Mouse (Mus musculus) liver, embryonic 14.5 days (tissue): ENCODE results near the gene Ccdc134. TPM values are rescaled to one million over a fixed set of nuclear protein-coding genes. Genes with fewer than 3 reads are reported as not detected.
A peak's percentile ranks its signal among the peaks of the same experiment; 100 is the strongest.

Source experiments
- ATAC-seq: fragments of 200-750 bp; cut with Nextera tagmentation; 2 replicates; pipeline ENCODE4 v1.8.0; 2017; ENCODE audit warnings: moderate number of reproducible peaks, mild to moderate bottlenecking, moderate library complexity; ENCODE audit not compliant: insufficient read depth
- DNase-seq, 3 experiments: peaks; one replicate each; pipeline ENCODE4 v3.0.0-alpha.2; 2012 to 2013; ENCODE audit warnings: low read depth in 3 of 3, low spot score in 3 of 3
- H3K27ac ChIP-seq: fragments of 300-500 bp; sonication (generic); 2 replicates; pipeline ENCODE4 v1.5.1; 2014; ENCODE audit warnings: moderate library complexity, mild to moderate bottlenecking, control low read depth, inconsistent platforms
- H3K27me3 ChIP-seq: fragments of 300-500 bp; sonication (generic); 2 replicates; pipeline ENCODE4 v1.6.1; 2014; ENCODE audit warnings: mild to moderate bottlenecking, low read length, moderate library complexity; ENCODE audit not compliant: control insufficient read depth, insufficient read depth
- H3K36me3 ChIP-seq: fragments of 300-500 bp; sonication (generic); replicated peaks from 2 replicates; pipeline ENCODE4 v1.6.1; 2014; ENCODE audit warnings: low read depth; ENCODE audit not compliant: control insufficient read depth, insufficient read depth
- H3K4me1 ChIP-seq, 2 experiments: fragments of 200-500 bp in 1 of 2; fragments of 300-500 bp in 1 of 2; sonication (generic) in 1 of 2; replicated peaks; 2 replicates each; pipeline ENCODE4 v1.6.1; 2012 to 2014; ENCODE audit warnings: antibody characterized with exemption in 1 of 2, inconsistent platforms in 1 of 2, low read length in 1 of 2; ENCODE audit not compliant: control insufficient read depth in 2 of 2, insufficient read depth in 2 of 2
- H3K4me2 ChIP-seq: fragments of 300-500 bp; sonication (generic); 2 replicates; pipeline ENCODE4 v1.6.1; 2014; ENCODE audit warnings: low read depth, mild to moderate bottlenecking, control low read depth, moderate library complexity
- H3K4me3 ChIP-seq, 2 experiments: fragments of 200-500 bp in 1 of 2; fragments of 300-500 bp in 1 of 2; sonication (generic) in 1 of 2; 2 replicates each; pipeline ENCODE4 v1.5.1; 2012 to 2014; ENCODE audit warnings: low read depth in 2 of 2, low read length in 2 of 2, mild to moderate bottlenecking in 2 of 2, control low read depth in 1 of 2, inconsistent platforms in 1 of 2, moderate library complexity in 1 of 2; ENCODE audit not compliant: insufficient read depth in 1 of 2
- H3K9ac ChIP-seq: fragments of 300-500 bp; sonication (generic); replicated peaks from 2 replicates; pipeline ENCODE4 v1.6.1; 2014; ENCODE audit warnings: mild to moderate bottlenecking, control low read depth, moderate library complexity
- H3K9me3 ChIP-seq: fragments of 300-500 bp; sonication (generic); 2 replicates; pipeline ENCODE4 v1.6.1; 2016; ENCODE audit warnings: low read length, mixed read lengths; ENCODE audit not compliant: control insufficient read depth
- CTCF ChIP-seq: IDR thresholded peaks from 2 replicates; pipeline ENCODE4 v1.5.1; 2016; ENCODE audit warnings: antibody characterized with exemption, low read depth, control low read depth
- EP300 ChIP-seq: IDR thresholded peaks from 2 replicates; pipeline ENCODE4 v1.6.1; 2016; ENCODE audit warnings: antibody characterized with exemption, low read depth
- WGBS: fragments of 180-500 bp; shearing (Covaris S2); extraction: QIAGEN DNeasy Blood & Tissue Kit; methylation state at CpG from one replicate; pipeline ENCODE4 v1.1.7; 2014; ENCODE audit not compliant: insufficient replicate concordance; 5-methylcytosine and 5-hydroxymethylcytosine counted together
- polyA plus RNA-seq, 2 experiments: library from polyadenylated mRNA; depleted of rRNA in 1 of 2; stranded (reverse) in 1 of 2; unstranded in 1 of 2; fragments of >200 nt; fragmentation: Nextera tagmentation in 1 of 2; extraction: Ambion mirVana in 1 of 2; gene quantifications; 2 replicates each; pipeline versions ENCODE4 v1.2.1 to v1.2.3; 2012 to 2014

Ccdc134 gene
- polyA plus RNA-seq, 2 experiments = 6.6 to 7.2 TPM

GRCm38 (mm10) chr15:82147611-82148111 is 19.9 kb downstream of the Ccdc134 start:
- WGBS = 2% methylated on average over 47 of the region's 50 CpGs
- peaks cover 30 to 44% of the 10 kb centered on the region in 2 experiments for H3K4me1 ChIP-seq
- DNase-seq = peak in 1 of 3 experiments; percentile 31

GRCm38 (mm10) chr15:82148510-82148911 is 20.8 kb downstream of the Ccdc134 start:
- TF ChIP-seq CTCF = no peak
- no peak for TF ChIP-seq EP300
- H3K4me1 ChIP-seq = peaks cover 30 to 44% of the 10 kb centered on the region in 2 experiments
- H3K9me3 ChIP-seq = no peaks in the 10 kb centered on the region
- peak overlapping the region; percentile 92 for H3K4me2 ChIP-seq
- H3K4me3 ChIP-seq = peak overlapping the region; percentile 72 to 98
- no peak for ATAC-seq
- DNase-seq = peak in 1 of 3 experiments; percentile 68
- 18% methylated on average over 9 of the region's 9 CpGs for WGBS
- no peaks in the 10 kb centered on the region; the same call in 1 of the 2 replicates for H3K36me3 ChIP-seq
- peak overlapping the region; percentile 43 for H3K27ac ChIP-seq
- peak overlapping the region; percentile 89 for H3K9ac ChIP-seq
- H3K27me3 ChIP-seq = no peaks in the 10 kb centered on the region

More at GRCm38 (mm10) chr15:82147611-82148111, 19.9 kb downstream of the Ccdc134 start:
- ATAC-seq = peak; percentile 18
- H3K9me3 ChIP-seq = no peaks in the 10 kb centered on the region
- H3K27ac ChIP-seq = peak overlapping the region; percentile 43
- TF ChIP-seq EP300 (no peak), CTCF (peak; percentile 31; the same call in 1 of the 2 replicates)
- no peaks in the 10 kb centered on the region; the same call in 1 of the 2 replicates for H3K36me3 ChIP-seq
- peak overlapping the region; percentile 89 for H3K9ac ChIP-seq
- peak overlapping the region; percentile 92 for H3K4me2 ChIP-seq
- H3K27me3 ChIP-seq = no peaks in the 10 kb centered on the region
- H3K4me3 ChIP-seq = peak overlapping the region; percentile 72 to 98

GRCm38 (mm10) chr15:82150042-82150441 is 22.3 kb downstream of the Ccdc134 start:
- Histone ChIP-seq H3K4me3 (no peak overlapping the region), H3K9me3 (no peaks in the 10 kb centered on the region), H3K27me3 (no peaks in the 10 kb centered on the region), H3K36me3 (no peaks in the 10 kb centered on the region; the same call in 1 of the 2 replicates), H3K4me1 (peaks cover 30 to 38% of the 10 kb centered on the region in 2 experiments), H3K27ac (no peak overlapping the region), H3K9ac (no peak overlapping the region), H3K4me2 (no peak overlapping the region)
- TF ChIP-seq CTCF (no peak), EP300 (no peak)
- no peak for ATAC-seq
- no peak for DNase-seq

GRCm38 (mm10) chr15:82151176-82151575 is 23.5 kb downstream of the Ccdc134 start:
- no peak overlapping the region for H3K4me2 ChIP-seq
- no peak for TF ChIP-seq EP300
- no peak for TF ChIP-seq CTCF
- peaks cover 23 to 28% of the 10 kb centered on the region in 2 experiments for H3K4me1 ChIP-seq
- H3K36me3 ChIP-seq = no peaks in the 10 kb centered on the region; the same call in 1 of the 2 replicates
- 72% methylated on average over 4 of the region's 4 CpGs for WGBS
- H3K9ac ChIP-seq = no peak overlapping the region
- H3K27ac ChIP-seq = no peak overlapping the region
- H3K9me3 ChIP-seq = no peaks in the 10 kb centered on the region
- DNase-seq (no peak), ATAC-seq (no peak)
- no peak overlapping the region for H3K4me3 ChIP-seq
- no peaks in the 10 kb centered on the region for H3K27me3 ChIP-seq

- Histone ChIP-seq H3K4me3 (no peak overlapping the region), H3K4me1 (peaks cover 22 to 28% of the 10 kb centered on the region in 2 experiments), H3K27me3 (no peaks in the 10 kb centered on the region), H3K27ac (no peak overlapping the region), H3K9ac (no peak overlapping the region), H3K9me3 (no peaks in the 10 kb centered on the region), H3K4me2 (no peak overlapping the region), H3K36me3 (no peaks in the 10 kb centered on the region; the same call in 1 of the 2 replicates)
- TF ChIP-seq EP300 = no peak
- ATAC-seq (no peak), DNase-seq (no peak)
- 61% methylated on average over 12 of the region's 12 CpGs for WGBS
Measured at GRCm38 (mm10) chr15:82152022-82152421, 24.3 kb downstream of the Ccdc134 start.
